In the genomic region with DNA sequence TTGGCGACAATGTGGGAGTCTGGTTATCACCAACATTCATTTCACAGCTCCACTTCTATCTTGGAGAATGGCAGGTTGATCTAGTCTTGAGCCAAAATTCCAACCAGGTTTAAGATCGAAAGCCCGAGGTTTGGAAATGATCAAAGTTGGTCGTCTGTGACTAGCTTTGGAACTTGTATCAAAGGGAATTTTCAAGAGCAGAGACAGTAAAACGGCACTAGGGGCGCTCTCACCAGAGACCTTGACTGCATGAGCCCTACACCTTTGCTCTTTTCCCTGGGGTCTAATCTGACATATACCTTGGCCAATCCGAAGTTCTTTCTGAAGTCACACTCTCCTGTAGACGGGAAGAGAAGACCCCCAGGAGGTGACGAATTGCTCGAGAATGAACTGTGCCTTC, we compare ENCODE assay signal across 10 mouse cellular contexts. TPM values are rescaled to one million over a fixed set of nuclear protein-coding genes. Genes with fewer than 3 reads are reported as not detected.
DNase-seq lines count a peak whose midpoint lies in the region; ATAC-seq lines count a peak whose summit lies in the region.
"Had no signal": no experiment of that assay in that cellular context is flagged by ENCODE, and none has a peak within 500 bp of the region (broad histone marks: within the 10 kb centered on the region; RNA-seq: fewer than 3 reads in every experiment).

No protein-coding gene starts in this region.

- H3K27ac ChIP-seq in kidney, embryonic 16.5 days (ENCODE audit: low read length) = no peak overlapping the region
- no peak overlapping the region for H3K27ac ChIP-seq in limb, embryonic 11.5 days (replicated peaks; ENCODE audit: low read depth, low read length)

- no peak for DNase-seq in kidney, postnatal 36 days
- DNase-seq in MN1 (ENCODE audit: low spot score) = peak; percentile 82
- peak; percentile 49 for DNase-seq in embryo, embryonic 9.5 days (ENCODE audit: extremely low spot score)
- peak; percentile 75 for DNase-seq in limb, embryonic 11.5 days (ENCODE audit: low spot score)
- DNase-seq in thymus, postnatal 4 days = no peak
- DNase-seq in adrenal gland, adult 8-10 months = no peak
- no peak for DNase-seq in adrenal gland, adult 2 months
- DNase-seq: cerebellum, adult 18-20 months had no signal

- H3K27me3 ChIP-seq in kidney, embryonic 16.5 days (ENCODE audit: insufficient read depth, low read length) = peaks cover 80% of the 10 kb centered on the region
- H3K27me3 ChIP-seq in limb, embryonic 11.5 days (ENCODE audit: control insufficient read depth, insufficient read depth, low read length) = peaks cover 5% of the 10 kb centered on the region

- no peak overlapping the region for H3K4me3 ChIP-seq in kidney, embryonic 16.5 days (ENCODE audit: low read length)
- no peak overlapping the region for H3K4me3 ChIP-seq in limb, embryonic 11.5 days (ENCODE audit: low read depth, low read length)

- no peaks in the 10 kb centered on the region for H3K36me3 ChIP-seq in kidney, embryonic 16.5 days (ENCODE audit: insufficient read depth, low read length)
- H3K36me3 ChIP-seq in limb, embryonic 11.5 days (ENCODE audit: control insufficient read depth, insufficient read depth, low read length) = no peaks in the 10 kb centered on the region

- 2% methylated on average over 10 of the region's 10 CpGs for WGBS in kidney, embryonic 16.5 days
- WGBS in limb, embryonic 11.5 days = 4% methylated on average over 10 of the region's 10 CpGs

- ATAC-seq in kidney, embryonic 16.5 days (ENCODE audit: low FRiP score, low TSS enrichment) = peak; percentile 39; the same call in 1 of the 2 replicates
- ATAC-seq in limb, embryonic 11.5 days (ENCODE audit: insufficient number of reproducible peaks, low FRiP score, low TSS enrichment, low read depth) = peak; percentile 33; the same call in 1 of the 2 replicates

- peaks cover 9% of the 10 kb centered on the region; the same call in 1 of the 2 replicates for H3K4me1 ChIP-seq in kidney, embryonic 16.5 days (ENCODE audit: insufficient read depth, low read length)
- peaks cover 5% of the 10 kb centered on the region for H3K4me1 ChIP-seq in limb, embryonic 11.5 days (ENCODE audit: control insufficient read depth, insufficient read depth, low read length)

- H3K9ac ChIP-seq in kidney, embryonic 16.5 days (replicated peaks; ENCODE audit: low read length) = no peak overlapping the region
- no peak overlapping the region for H3K9ac ChIP-seq in limb, embryonic 11.5 days (ENCODE audit: low read length)

- H3K9me3 ChIP-seq in kidney, embryonic 16.5 days (ENCODE audit: low read length) = no peaks in the 10 kb centered on the region
- H3K9me3 ChIP-seq in limb, embryonic 11.5 days (ENCODE audit: control insufficient read depth, low read length) = no peaks in the 10 kb centered on the region

- H3K4me2 ChIP-seq in kidney, embryonic 16.5 days (replicated peaks; ENCODE audit: low read depth, low read length) = no peak overlapping the region
- 0 out of 2 replicates have a peak overlapping the region, but pooled peaks have one; percentile 13 for H3K4me2 ChIP-seq in limb, embryonic 11.5 days (ENCODE audit: low read depth, severe bottlenecking)

RNA-seq across cellular contexts. Expression of gene Hand2, which starts 6.6 kb away (rescaled TPM):
- 0.25 and 0.62 TPM in 2 replicates for polyA plus RNA-seq in kidney, embryonic 16.5 days (2015; fragmentation: Nextera tagmentation; extraction: Ambion mirVana)
- polyA plus RNA-seq in limb, embryonic 11.5 days (2014; fragmentation: Nextera tagmentation; extraction: Ambion mirVana) = 27.3 and 30.3 TPM in 2 replicates
- total RNA-seq in adrenal gland, adult 8-10 months (2022) = 10 to 100 TPM; 41.8 to 70.8 (median 51.0) TPM
- 10 to 100 TPM; 30.6 to 56.3 TPM for total RNA-seq in adrenal gland, adult 2 months (2021)
- polyA plus RNA-seq in adrenal gland, adult 2 months (2012; rRNA removed) = 46.9 and 76.2 TPM in 2 replicates
- total RNA-seq: left cerebral cortex, adult 8-10 months had no signal

Comparison
In these comparisons a context has a peak if more than half of its experiments do, and no peak if none do; other contexts are left out.
1. DNase-seq: peak in MN1 (single experiment), embryo, embryonic 9.5 days (single experiment) and limb, embryonic 11.5 days (single experiment); none in kidney, postnatal 36 days (0 of 2), thymus, postnatal 4 days (single experiment), adrenal gland, adult 8-10 months (single experiment) and adrenal gland, adult 2 months (single experiment).
2. RNA of gene Hand2, which starts 6.6 kb away (polyA plus RNA-seq): 46.9 to 76.2 TPM in adrenal gland, adult 2 months and 27.3 to 30.3 TPM in limb, embryonic 11.5 days; 0.25 to 0.62 TPM in kidney, embryonic 16.5 days; every median in the first group is over 10 times any median in the second.